Mouse (Mus musculus) neutrophil, adult 59 days (primary cell): ENCODE data around the gene Lfng. TPM values are rescaled to one million over a fixed set of nuclear protein-coding genes. Genes with fewer than 3 reads are reported as not detected.

Experiments used
- total RNA-seq, 2 experiments: library from RNA; stranded (reverse); gene quantifications; 1 replicate in 1 of 2; 2 replicates in 1 of 2; pipeline ENCODE4 v1.2.4; 2023

The Lfng gene
- 10 to 100 TPM; 46.8 to 48.4 TPM for total RNA-seq

GRCm38 (mm10) chr5:140607001-140607835 is at the start of gene Lfng:
TSS of gene Lfng (plus strand) at chr5:140607320.

GRCm38 (mm10) chr5:140564896-140565295 is 42.2 kb upstream of the Lfng start, which contains the start of gene Grifin:
TSS of gene Grifin (minus strand) at chr5:140565071.

GRCm38 (mm10) chr5:140648519-140649100 is 41.5 kb downstream of the Lfng start, which contains the start of gene Ttyh3:
TSS of gene Ttyh3 (minus strand) at chr5:140649031.

Other genes with a start within 250 kb of the Lfng start
- 10 to 100 TPM in 1 of 2 experiments, 1 to 10 TPM in 1; 8.4 to 10.3 TPM for gene Snx8, start 218.1 kb upstream of the Lfng start, total RNA-seq
- 10 to 100 TPM; 63.2 to 71.3 TPM for gene Eif3b, start 188.0 kb upstream of the Lfng start, total RNA-seq
- gene Gm4869, start 161.7 kb upstream of the Lfng start, total RNA-seq: not detected
- 100 to 1,000 TPM; 121 to 131 TPM for gene Chst12, start 101.8 kb upstream of the Lfng start, total RNA-seq
- not detected for gene Grifin, start 42.2 kb upstream of the Lfng start, total RNA-seq
- gene Ttyh3, start 41.7 kb downstream of the Lfng start, total RNA-seq: 10 to 100 TPM; 91.6 to 95.7 TPM
- gene Iqce, start 95.1 kb downstream of the Lfng start, total RNA-seq: 10 to 100 TPM in 1 of 2 experiments, 1 to 10 TPM in 1; 9.9 to 16.1 TPM
- gene Brat1, start 97.7 kb downstream of the Lfng start, total RNA-seq: 10 to 100 TPM; 14.7 to 17.0 TPM
- 1 to 10 TPM; 3.0 to 3.5 TPM for gene Amz1, start 116.8 kb downstream of the Lfng start, total RNA-seq
- gene Gna12, start 223.1 kb downstream of the Lfng start, total RNA-seq: 10 to 100 TPM; 31.1 to 31.9 TPM